Mouse (Mus musculus): ENCODE measurements at regions not wholly inside any gene's neighbourhood (a gene's known extent, or its start where the extent isn't known, plus 50 kb on each side); places are given as distances from the start of the nearest gene placed in this dataset.
"Not testable (repeated sequence)": the region's sequence is repeated elsewhere in the genome, so short reads cannot be mapped to it uniquely, and the experiment has no call there.

GRCm38 (mm10) chr12:48223298-48223697, 1159.2 kb upstream of the Foxg1 start:
- DNase-seq (ENCODE audit: extremely low spot score in 1 of 2, low spot score in 1 of 2): no peak

GRCm38 (mm10) chr12:48221976-48222800, 1160.3 kb upstream of the Foxg1 start:
- DNase-seq (ENCODE audit: extremely low spot score in 1 of 2, low spot score in 1 of 2): peak; percentile 13 to 56

- DNase-seq (ENCODE audit: extremely low spot score in 1 of 2, low spot score in 1 of 2): no peak
These were observed 1200.6 kb upstream of the Foxg1 start for GRCm38 (mm10) chr12:48181831-48182230.

GRCm38 (mm10) chr12:48173926-48174601, 1208.4 kb upstream of the Foxg1 start:
- DNase-seq (ENCODE audit: extremely low spot score in 1 of 2, low spot score in 1 of 2): no peak

GRCm38 (mm10) chr12:48146117-48146516, 1236.3 kb upstream of the Foxg1 start:
- DNase-seq (ENCODE audit: extremely low spot score in 1 of 2, low spot score in 1 of 2): peak in 1 of 2 experiments; percentile 47

- DNase-seq (ENCODE audit: extremely low spot score in 1 of 2, low spot score in 1 of 2): no peak
These were observed 1259.5 kb upstream of the Foxg1 start for GRCm38 (mm10) chr12:48122996-48123395.

- no peak for DNase-seq (ENCODE audit: extremely low spot score in 1 of 2, low spot score in 1 of 2)
These were observed 1281.0 kb upstream of the Nova1 start for GRCm38 (mm10) chr12:48099727-48100126.

GRCm38 (mm10) chr12:48086988-48087387, 1268.3 kb upstream of the Nova1 start:
- no peak for DNase-seq (ENCODE audit: extremely low spot score in 1 of 2, low spot score in 1 of 2)

GRCm38 (mm10) chr12:48083377-48083776, 1264.6 kb upstream of the Nova1 start:
- no peak for DNase-seq (ENCODE audit: extremely low spot score in 1 of 2, low spot score in 1 of 2)

GRCm38 (mm10) chr12:48062620-48062942, 1243.9 kb upstream of the Nova1 start:
- DNase-seq (ENCODE audit: extremely low spot score in 1 of 2, low spot score in 1 of 2): no peak

- no peak for DNase-seq (ENCODE audit: extremely low spot score in 1 of 2, low spot score in 1 of 2)
These were observed 1243.3 kb upstream of the Nova1 start for GRCm38 (mm10) chr12:48061898-48062619.

GRCm38 (mm10) chr12:48020416-48020815, 1201.7 kb upstream of the Nova1 start:
- DNase-seq (ENCODE audit: extremely low spot score in 1 of 2, low spot score in 1 of 2): no peak

GRCm38 (mm10) chr12:47975868-47976267, 1157.1 kb upstream of the Nova1 start:
- DNase-seq (ENCODE audit: extremely low spot score in 1 of 2, low spot score in 1 of 2): peak in 1 of 2 experiments; percentile 10

- DNase-seq (ENCODE audit: extremely low spot score in 1 of 2, low spot score in 1 of 2): no peak
These were observed 1150.9 kb upstream of the Nova1 start for GRCm38 (mm10) chr12:47969655-47970054.

GRCm38 (mm10) chr12:47954330-47954729, 1135.6 kb upstream of the Nova1 start:
- DNase-seq (ENCODE audit: extremely low spot score in 1 of 2, low spot score in 1 of 2): no peak

GRCm38 (mm10) chr12:47939491-47939890, 1120.8 kb upstream of the Nova1 start:
- DNase-seq (ENCODE audit: extremely low spot score in 1 of 2, low spot score in 1 of 2): not testable (repeated sequence)

GRCm38 (mm10) chr12:47927007-47927406, 1108.3 kb upstream of the Nova1 start:
- DNase-seq (ENCODE audit: extremely low spot score in 1 of 2, low spot score in 1 of 2): no peak

Measured in frontal cortex, adult 2 months (tissue).